ENCODE assay signal across 18 mouse cellular contexts in genomic region chr2:45265819-45266218, GRCm38 (mm10).
DNase-seq lines count a peak whose midpoint lies in the region; ATAC-seq and TF ChIP-seq lines count a peak whose summit lies in the region.
"Had no signal": no experiment of that assay in that cellular context is flagged by ENCODE, and none has a peak within 500 bp of the region (broad histone marks: within the 10 kb centered on the region; RNA-seq: fewer than 3 reads in every experiment).

No protein-coding gene starts in this region.

- no peaks in the 10 kb centered on the region for H3K4me1 ChIP-seq in kidney, embryonic 15.5 days
- H3K4me1 ChIP-seq in kidney, embryonic 16.5 days (ENCODE audit: insufficient read depth, low read length): 0 out of 2 replicates have a peak, but pooled peaks cover 2% of the 10 kb centered on the region
- H3K4me1 ChIP-seq in bone marrow macrophage, adult 2 months (ENCODE audit: control insufficient read depth, insufficient read depth, low read length): peaks cover 27% of the 10 kb centered on the region
- no peaks in the 10 kb centered on the region for H3K4me1 ChIP-seq in liver, embryonic 12.5 days
- H3K4me1 ChIP-seq: embryonic facial prominence, embryonic 15.5 days; forebrain, embryonic 15.5 days had no signal

- H3K27ac ChIP-seq in kidney, embryonic 15.5 days: no peak overlapping the region
- H3K27ac ChIP-seq in kidney, embryonic 16.5 days (ENCODE audit: low read length): no peak overlapping the region
- H3K27ac ChIP-seq in bone marrow macrophage, adult 2 months (ENCODE audit: insufficient read depth, low read depth, low read length): peak overlapping the region; percentile 7
- peak overlapping the region; percentile 27; the same call in 1 of the 2 replicates for H3K27ac ChIP-seq in macrophage
- no peak overlapping the region for H3K27ac ChIP-seq in liver, embryonic 12.5 days
- H3K27ac ChIP-seq: embryonic facial prominence, embryonic 15.5 days; forebrain, embryonic 15.5 days; heart, embryonic 15.5 days; hindbrain, embryonic 14.5 days had no signal

- H3K9me3 ChIP-seq in kidney, embryonic 15.5 days (replicated peaks): no peaks in the 10 kb centered on the region
- H3K9me3 ChIP-seq in kidney, embryonic 16.5 days (ENCODE audit: low read length): no peaks in the 10 kb centered on the region
- no peaks in the 10 kb centered on the region for H3K9me3 ChIP-seq in liver, embryonic 12.5 days (replicated peaks)
- H3K9me3 ChIP-seq: embryonic facial prominence, embryonic 15.5 days; forebrain, embryonic 15.5 days; heart, embryonic 15.5 days had no signal

- ATAC-seq in kidney, embryonic 15.5 days (replicated peaks; ENCODE audit: low FRiP score): no peak
- no peak for ATAC-seq in kidney, embryonic 16.5 days (ENCODE audit: low FRiP score, low TSS enrichment)
- ATAC-seq in liver, embryonic 12.5 days: no peak
- ATAC-seq: forebrain, embryonic 15.5 days had no signal

- DNase-seq in kidney, adult 11 months: peak; percentile 46
- DNase-seq in kidney, adult 9 months: peak; percentile 82
- no peak for DNase-seq in thymus, postnatal 10 days (ENCODE audit: low spot score in 2 of 2)
- DNase-seq: adrenal gland, postnatal 14 days; cerebellum, adult 18-20 months; embryo, embryonic 11 days; gastrocnemius, postnatal 36 days; heart, postnatal 14 days had no signal

- no peaks in the 10 kb centered on the region for H3K27me3 ChIP-seq in kidney, embryonic 15.5 days
- no peaks in the 10 kb centered on the region for H3K27me3 ChIP-seq in kidney, embryonic 16.5 days (ENCODE audit: insufficient read depth, low read length)
- H3K27me3 ChIP-seq in liver, embryonic 12.5 days (replicated peaks): no peaks in the 10 kb centered on the region
- H3K27me3 ChIP-seq: embryonic facial prominence, embryonic 15.5 days; forebrain, embryonic 15.5 days; heart, embryonic 15.5 days had no signal

- H3K4me2 ChIP-seq in kidney, embryonic 15.5 days: no peak overlapping the region
- H3K4me2 ChIP-seq in kidney, embryonic 16.5 days (replicated peaks; ENCODE audit: low read depth, low read length): no peak overlapping the region
- H3K4me2 ChIP-seq in liver, embryonic 12.5 days: no peak overlapping the region
- H3K4me2 ChIP-seq: embryonic facial prominence, embryonic 15.5 days; forebrain, embryonic 15.5 days; heart, embryonic 11.5 days; heart, embryonic 15.5 days; hindbrain, embryonic 14.5 days had no signal

- no peak overlapping the region for H3K9ac ChIP-seq in kidney, embryonic 15.5 days
- H3K9ac ChIP-seq in kidney, embryonic 16.5 days (replicated peaks; ENCODE audit: low read length): no peak overlapping the region
- H3K9ac ChIP-seq in liver, embryonic 12.5 days: no peak overlapping the region
- H3K9ac ChIP-seq: embryonic facial prominence, embryonic 15.5 days; forebrain, embryonic 15.5 days; heart, embryonic 15.5 days; hindbrain, embryonic 14.5 days had no signal

- H3K4me3 ChIP-seq in kidney, embryonic 15.5 days (replicated peaks): no peak overlapping the region
- no peak overlapping the region for H3K4me3 ChIP-seq in kidney, embryonic 16.5 days (ENCODE audit: low read length)
- H3K4me3 ChIP-seq in bone marrow macrophage, adult 2 months (ENCODE audit: insufficient read depth, low read length): no peak overlapping the region
- H3K4me3 ChIP-seq in macrophage (ENCODE audit: inconsistent target): no peak overlapping the region
- H3K4me3 ChIP-seq in liver, embryonic 12.5 days: no peak overlapping the region
- H3K4me3 ChIP-seq: embryonic facial prominence, embryonic 15.5 days; forebrain, embryonic 15.5 days; heart, embryonic 15.5 days had no signal

- no peak for TF ChIP-seq POLR2A in bone marrow macrophage, adult 2 months (IDR thresholded peaks at IDR 0.05; ENCODE audit: borderline replicate concordance, low read depth, low read length)

- 39% methylated on average over 2 of the region's 2 CpGs for WGBS in kidney, embryonic 15.5 days
- 43% methylated on average over 2 of the region's 2 CpGs for WGBS in kidney, embryonic 16.5 days
- 38% methylated on average over 2 of the region's 2 CpGs for WGBS in macrophage (ENCODE audit: missing documents)
- 44% methylated on average over 2 of the region's 2 CpGs for WGBS in liver, embryonic 12.5 days (ENCODE audit: insufficient replicate concordance)

- peaks cover 9% of the 10 kb centered on the region; the same call in 1 of the 2 replicates for H3K79me2 ChIP-seq in macrophage (ENCODE audit: inconsistent target)

- TF ChIP-seq CTCF in bone marrow macrophage, adult 2 months (IDR thresholded peaks at IDR 0.05; ENCODE audit: low read depth, low read length): no peak

- no peaks in the 10 kb centered on the region for H3K36me3 ChIP-seq in kidney, embryonic 15.5 days
- no peaks in the 10 kb centered on the region for H3K36me3 ChIP-seq in kidney, embryonic 16.5 days (ENCODE audit: insufficient read depth, low read length)
- H3K36me3 ChIP-seq in macrophage (ENCODE audit: inconsistent target): no peaks in the 10 kb centered on the region
- H3K36me3 ChIP-seq in liver, embryonic 12.5 days: no peaks in the 10 kb centered on the region
- H3K36me3 ChIP-seq: embryonic facial prominence, embryonic 15.5 days; forebrain, embryonic 15.5 days; heart, embryonic 15.5 days had no signal

Comparison
In these comparisons a context has a peak if more than half of its experiments do, and no peak if none do; other contexts are left out.
1. DNase-seq: peak in kidney, adult 11 months (single experiment) and kidney, adult 9 months (single experiment); none in thymus, postnatal 10 days (0 of 2).
2. H3K27ac ChIP-seq: peak in bone marrow macrophage, adult 2 months (single experiment) and macrophage (single experiment); none in kidney, embryonic 15.5 days (single experiment), kidney, embryonic 16.5 days (single experiment) and liver, embryonic 12.5 days (single experiment).